Mouse (Mus musculus): ENCODE data around the gene Rpl32.
A peak's percentile ranks its signal among the peaks of the same experiment; 100 is the strongest.

The Rpl32 gene

GRCm38 (mm10) chr6:115808488-115809231, at the start of gene Rpl32:
Gene Rpl32, minus strand, starts transcription at chr6:115808747.
- peak; percentile 90 for DNase-seq (ENCODE audit: low spot score)

GRCm38 (mm10) chr6:115856361-115856745, 47.8 kb upstream of the Rpl32 start:
- no peak for DNase-seq (ENCODE audit: low spot score)

GRCm38 (mm10) chr6:115855733-115856360, 47.3 kb upstream of the Rpl32 start:
- DNase-seq (ENCODE audit: low spot score) = no peak

GRCm38 (mm10) chr6:115854432-115854831, 45.9 kb upstream of the Rpl32 start:
- DNase-seq (ENCODE audit: low spot score) = no peak

- no peak for DNase-seq (ENCODE audit: low spot score)
Measured at GRCm38 (mm10) chr6:115853985-115854384, 45.4 kb upstream of the Rpl32 start.

DNA sequence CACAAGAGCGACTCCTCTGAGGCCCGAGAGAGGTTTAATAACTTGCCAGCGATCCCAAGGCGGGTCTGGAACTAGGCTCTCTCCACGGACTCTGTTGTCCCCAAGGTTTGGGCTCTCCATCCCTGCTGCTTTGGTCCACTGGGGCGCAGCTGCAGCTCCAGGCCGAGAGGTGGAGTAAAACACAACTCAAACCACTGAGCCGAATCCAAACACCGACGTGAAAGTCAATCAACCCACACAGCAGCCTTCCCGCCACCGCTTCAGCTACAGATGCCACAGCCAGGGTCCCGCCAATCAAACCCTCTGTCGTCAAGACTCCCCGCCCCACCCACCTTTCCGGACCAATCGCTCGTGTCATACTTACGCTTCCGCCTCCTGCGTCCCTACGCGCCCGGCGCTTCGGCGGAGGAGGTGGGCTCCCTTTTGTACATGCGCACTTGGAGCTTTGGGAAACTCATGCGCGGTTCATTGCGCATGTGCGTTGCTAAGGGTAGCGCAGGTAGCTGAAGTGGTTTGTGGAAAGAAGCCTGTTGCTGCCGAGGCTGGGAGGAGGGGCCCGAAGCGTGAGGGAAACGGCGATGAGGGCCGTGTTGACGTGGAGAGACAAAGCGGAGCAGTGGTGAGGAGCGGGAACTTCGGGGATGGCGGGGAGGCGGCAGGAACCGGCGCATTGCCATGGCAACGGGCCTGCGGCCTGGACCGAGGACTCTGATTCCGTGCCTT, 44.7 kb upstream of the Rpl32 start, which contains the start of the genes Mbd4 and Ift122:
Gene Mbd4, minus strand, starts transcription at position 281 of the 723 bp plus-strand sequence.
Gene Ift122, plus strand, starts transcription at position 380 of the 723 bp plus-strand sequence.
- peak; percentile 99 for DNase-seq (ENCODE audit: low spot score)

DNA sequence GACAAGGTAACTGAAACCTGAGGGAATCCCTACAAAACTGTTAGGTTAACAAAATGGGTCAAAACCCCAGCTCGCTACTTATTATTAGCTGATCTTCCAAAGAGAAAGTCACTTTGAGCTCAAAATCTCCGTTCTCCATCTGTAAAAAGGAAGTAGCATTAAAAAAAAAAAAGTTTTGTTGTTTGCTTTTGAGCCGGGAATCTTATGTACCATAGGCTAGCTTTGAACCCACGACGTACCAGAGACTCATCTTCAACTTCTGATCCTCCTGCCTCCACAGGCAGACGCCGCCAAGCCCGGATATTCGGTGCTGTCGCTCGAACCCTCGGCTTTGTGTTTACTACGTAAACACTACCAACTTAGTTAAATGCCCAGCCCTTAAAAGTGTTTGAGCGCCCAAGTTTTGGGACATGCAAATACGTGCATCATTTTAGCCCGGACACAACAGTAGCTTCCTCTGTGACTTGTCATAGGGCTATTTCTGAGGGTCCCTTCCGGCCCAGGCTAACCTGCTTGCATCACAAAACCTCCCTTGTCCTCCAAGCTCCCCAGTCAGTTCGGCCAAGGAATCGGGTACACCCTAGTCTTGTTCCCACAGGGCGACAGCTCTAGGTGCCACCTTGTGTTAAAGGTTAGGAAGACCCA, 44.0 kb upstream of the Rpl32 start:
- no peak for DNase-seq (ENCODE audit: low spot score)

- no peak for DNase-seq (ENCODE audit: low spot score)
Measured at GRCm38 (mm10) chr6:115848598-115849304, 40.2 kb upstream of the Rpl32 start.

DNA sequence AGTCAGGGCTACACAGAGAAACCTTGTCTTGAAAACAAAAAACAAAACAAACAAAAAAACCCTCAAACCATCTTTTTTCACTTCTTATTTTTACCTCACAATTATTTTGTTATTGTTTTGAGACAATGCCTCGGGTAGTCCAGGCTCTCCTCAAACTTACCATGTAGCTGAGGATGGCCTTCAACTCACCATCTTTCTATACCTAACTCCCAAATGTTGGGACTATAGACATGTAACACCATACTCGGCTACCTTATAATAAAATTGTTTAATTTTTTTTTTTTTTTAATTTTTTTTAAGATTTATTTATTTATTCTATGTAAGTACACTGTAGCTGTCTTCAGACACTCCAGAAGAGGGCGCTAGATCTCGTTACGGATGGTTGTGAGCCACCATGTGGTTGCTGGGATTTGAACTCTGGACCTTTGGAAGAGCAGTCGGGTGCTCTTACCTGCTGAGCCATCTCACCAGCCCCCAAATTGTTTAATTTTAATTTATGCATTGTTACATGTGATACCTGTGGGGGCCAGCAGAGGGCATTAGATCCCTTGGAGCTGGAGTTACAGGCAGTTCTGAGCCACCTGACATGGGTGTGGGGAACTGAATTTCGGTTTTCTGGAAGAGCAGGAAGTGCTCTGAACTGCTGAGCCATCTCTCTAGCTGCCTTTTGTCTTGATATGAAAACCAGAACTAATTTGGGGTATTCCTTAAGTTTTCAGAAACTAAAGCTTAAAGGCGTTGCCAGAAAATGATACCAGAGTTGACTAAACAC, 38.3 kb upstream of the Rpl32 start:
- DNase-seq (ENCODE audit: low spot score) = peak; percentile 56

GRCm38 (mm10) chr6:115845006-115845405, 36.5 kb upstream of the Rpl32 start:
- DNase-seq (ENCODE audit: low spot score) = no peak

DNA sequence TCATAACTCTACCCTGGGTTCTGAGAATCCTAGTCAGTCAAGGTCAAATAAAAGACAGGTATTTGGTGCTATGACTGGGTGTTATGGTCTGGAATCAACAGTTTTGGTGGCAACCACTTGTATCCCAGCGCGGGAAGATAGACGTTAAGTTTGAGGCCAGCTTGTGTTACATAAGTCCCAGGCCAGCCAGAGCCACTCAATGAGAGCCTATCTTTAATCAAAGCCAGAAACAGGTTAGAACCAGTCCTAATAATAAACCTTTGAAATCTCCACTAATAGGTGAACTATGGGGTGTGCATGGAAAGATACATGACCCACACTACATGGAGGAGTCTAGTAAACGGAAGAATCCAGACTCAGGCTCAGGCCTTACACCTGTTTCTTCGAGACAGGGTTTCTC, 30.2 kb upstream of the Rpl32 start:
- DNase-seq (ENCODE audit: low spot score) = no peak

GRCm38 (mm10) chr6:115838161-115838597, 29.6 kb upstream of the Rpl32 start, which contains the start of gene Efcab12:
Gene Efcab12, minus strand, starts transcription at chr6:115838412.
- DNase-seq (ENCODE audit: low spot score) = peak; percentile 70

GRCm38 (mm10) chr6:115833861-115834260, 25.3 kb upstream of the Rpl32 start:
- no peak for DNase-seq (ENCODE audit: low spot score)

DNA sequence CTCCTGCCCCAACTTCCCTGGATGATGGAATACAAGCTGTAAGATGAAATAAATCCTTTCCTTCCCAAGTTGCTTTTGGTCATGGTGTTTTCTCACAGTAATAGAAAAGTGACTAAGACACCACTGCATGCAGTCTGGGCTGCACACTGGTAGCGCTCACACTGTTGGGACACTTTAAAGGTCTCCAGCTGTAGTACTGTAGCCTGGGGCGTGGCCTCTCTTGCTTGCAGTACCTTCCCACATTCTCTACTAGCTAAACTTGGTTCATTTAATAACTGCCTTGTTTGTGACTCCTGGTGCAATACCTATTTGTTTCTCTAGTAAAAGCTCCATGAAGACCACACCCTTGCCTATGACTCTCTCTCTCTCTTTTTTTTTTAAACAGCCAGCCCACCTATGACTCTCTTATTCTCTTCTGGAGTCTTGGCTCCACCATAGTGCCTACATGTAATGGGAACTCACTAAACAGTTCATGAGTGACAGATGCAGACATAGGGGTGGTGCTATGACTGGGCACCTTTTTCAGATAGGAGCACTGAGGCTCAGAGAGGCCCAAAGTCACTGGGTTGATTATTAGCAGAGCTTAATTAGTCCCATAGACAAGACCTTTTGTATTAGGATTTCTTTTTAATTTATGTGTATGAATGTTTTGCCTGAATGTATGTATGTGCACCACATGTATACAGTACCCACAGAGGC, 23.8 kb upstream of the Rpl32 start:
- DNase-seq (ENCODE audit: low spot score) = no peak

DNA sequence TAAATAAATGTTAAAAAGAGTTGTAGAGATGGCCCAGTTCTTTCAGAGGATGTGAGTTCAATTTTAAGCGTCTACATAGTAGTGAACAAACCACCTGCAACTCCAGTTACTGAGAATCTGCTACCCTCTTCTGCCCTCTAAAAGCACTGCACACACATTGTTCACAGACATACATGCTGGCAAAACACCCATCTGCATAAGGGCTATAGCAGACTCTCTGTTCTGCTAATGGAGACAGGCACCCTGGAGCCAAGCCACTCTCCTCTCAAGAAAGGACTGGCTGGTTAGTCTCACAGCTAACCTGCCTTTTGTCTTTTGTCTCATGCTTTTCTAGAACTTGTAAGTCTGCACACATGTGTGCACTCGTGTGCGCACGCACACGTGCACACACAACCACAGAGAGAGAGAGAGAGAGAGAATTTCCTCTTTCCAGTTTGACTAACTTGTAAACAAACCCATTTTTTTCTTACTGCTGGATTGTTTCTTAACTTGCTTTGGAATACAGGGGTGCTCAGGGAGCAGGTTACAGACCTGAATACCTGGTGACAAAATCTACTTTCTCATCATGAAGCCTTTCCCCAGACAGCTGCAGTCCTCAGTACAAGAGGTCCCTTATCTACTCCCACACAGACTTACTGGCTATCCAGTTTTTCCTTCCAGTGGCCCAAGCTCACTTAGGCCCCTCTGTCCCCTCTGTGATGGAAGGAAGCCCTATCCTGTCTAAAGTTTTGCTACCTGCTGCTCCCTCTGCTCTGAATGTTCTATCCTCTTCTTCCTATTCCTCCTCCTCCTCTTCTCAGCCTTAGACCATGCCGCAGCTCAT, 22.4 kb upstream of the Rpl32 start:
- DNase-seq (ENCODE audit: low spot score) = no peak

GRCm38 (mm10) chr6:115823850-115824464, 15.4 kb upstream of the Rpl32 start:
- peak; percentile 66 for DNase-seq (ENCODE audit: low spot score)

- DNase-seq (ENCODE audit: low spot score) = no peak
Measured at GRCm38 (mm10) chr6:115821216-115821993, 12.9 kb upstream of the Rpl32 start.

DNA sequence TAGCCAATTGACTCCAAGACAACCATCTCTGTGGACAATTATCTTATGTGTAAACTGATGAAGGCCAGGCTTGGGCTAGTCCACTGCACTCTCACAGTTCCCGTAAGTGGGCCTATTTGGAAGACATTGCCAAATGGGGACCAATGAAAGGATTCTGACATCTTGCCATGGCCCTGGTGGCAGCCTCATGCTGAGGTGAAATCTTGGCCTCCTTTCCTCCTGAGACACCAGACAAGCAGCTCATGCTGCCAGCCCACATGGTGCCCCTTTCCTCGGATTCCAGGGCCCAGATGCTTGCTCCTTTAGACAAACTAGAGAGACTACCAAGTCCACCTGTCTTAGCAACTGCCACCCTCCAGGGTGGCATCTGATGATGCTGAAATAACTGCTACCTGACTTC, 9.6 kb upstream of the Rpl32 start:
- DNase-seq (ENCODE audit: low spot score) = no peak

All from c-Kit-positive CD71-positive TER-119-positive erythroid progenitor cells, embryonic 14.5 days (primary cell).